Mouse (Mus musculus) CD4-positive helper T cell, adult 2 months (primary cell): Measurements from ENCODE around the gene Gm49510.

Experiments
- DNase-seq: peaks from one replicate; pipeline ENCODE4 v3.0.0-alpha.2; 2012; ENCODE audit warnings: low read depth, missing footprints, low spot score

Gm49510 gene

DNA sequence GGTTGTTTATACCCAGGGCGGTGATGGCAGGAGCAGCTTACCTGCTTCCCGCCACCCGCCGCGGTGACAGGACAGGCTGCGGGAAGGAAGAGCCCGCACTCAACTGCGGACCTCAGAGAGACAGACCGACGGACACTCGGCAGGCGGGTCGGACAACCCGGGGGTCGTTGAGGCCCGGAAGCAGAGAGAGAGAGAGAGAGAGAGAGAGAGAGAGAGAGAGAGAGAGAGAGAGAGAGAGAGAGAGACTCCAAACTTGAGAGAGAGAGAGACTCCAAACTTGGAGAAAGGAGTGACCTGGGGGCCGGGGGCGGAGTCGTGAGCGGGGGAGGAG, at the start of gene Gm49510:
Gene Gm49510, plus strand, starts transcription at position 259 of the 331 bp plus-strand sequence.
- DNase-seq, result no peak

- no peak for DNase-seq
These were observed 49.2 kb upstream of the Gm49510 start for GRCm38 (mm10) chr15:78850059-78850824.

DNA sequence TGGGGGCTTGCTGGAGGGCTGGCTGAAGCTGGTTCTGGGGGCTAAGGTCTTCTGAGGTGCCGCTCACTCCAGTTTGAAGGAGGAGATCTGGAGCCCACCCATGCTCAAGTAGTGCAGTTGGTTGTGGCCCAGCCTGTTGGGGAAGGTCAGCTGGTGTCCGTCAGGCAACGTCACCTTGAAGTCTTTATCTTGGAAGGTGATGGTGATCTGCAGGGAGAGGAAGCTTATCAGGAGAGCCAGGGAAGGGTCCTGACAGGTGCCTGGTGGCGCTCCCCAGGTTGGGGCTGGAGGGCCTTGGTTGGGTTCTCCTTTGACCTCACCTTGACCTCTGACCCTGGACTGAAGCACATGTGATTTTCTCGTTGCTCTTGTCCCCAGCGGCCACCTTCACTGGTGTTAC, 48.5 kb upstream of the Gm49510 start:
- no peak for DNase-seq

DNA sequence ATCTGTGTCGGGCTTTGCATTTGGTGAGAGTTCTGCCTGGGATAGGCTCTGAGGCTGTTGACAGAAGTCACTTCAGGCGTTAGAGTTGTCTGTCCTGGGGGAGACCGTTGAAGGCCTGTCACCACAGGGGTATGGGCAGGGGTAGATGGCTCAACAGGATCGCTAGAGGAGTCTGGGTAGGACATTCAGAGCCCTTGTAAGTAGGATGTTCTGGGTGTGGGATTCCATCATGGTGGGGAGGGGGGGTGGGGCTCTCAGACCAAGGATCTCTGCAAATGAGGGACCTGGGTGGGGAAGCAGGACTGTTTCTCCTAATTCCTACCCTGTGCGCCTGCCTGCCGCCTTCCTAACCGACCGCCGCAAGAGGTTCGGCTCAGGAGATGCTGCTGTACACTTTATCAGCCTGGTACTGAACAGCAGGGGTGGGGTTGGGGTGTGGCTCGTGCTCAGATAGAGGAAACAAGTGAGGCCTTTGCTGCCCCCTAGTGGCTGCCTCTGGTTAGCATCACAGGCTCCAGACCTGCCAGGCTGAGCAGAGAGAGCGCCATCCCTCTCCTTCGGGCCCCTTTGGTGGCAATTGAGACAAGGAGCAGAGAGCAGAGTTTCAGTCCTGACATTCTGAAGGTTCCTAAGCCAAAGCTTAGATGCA, 47.8 kb upstream of the Gm49510 start:
- peak; percentile 87 for DNase-seq

GRCm38 (mm10) chr15:78855303-78855965, 44.0 kb upstream of the Gm49510 start, which contains the start of gene Lgals2:
Gene Lgals2, minus strand, starts transcription at chr15:78855529.
- DNase-seq, result no peak

- no peak for DNase-seq
These were observed 42.5 kb upstream of the Gm49510 start for GRCm38 (mm10) chr15:78857009-78857408.

- no peak for DNase-seq
These were observed 40.2 kb upstream of the Gm49510 start for GRCm38 (mm10) chr15:78859311-78859710.

GRCm38 (mm10) chr15:78859714-78860113, 39.8 kb upstream of the Gm49510 start:
- no peak for DNase-seq

GRCm38 (mm10) chr15:78862280-78862679, 37.2 kb upstream of the Gm49510 start:
- no peak for DNase-seq

- no peak for DNase-seq
These were observed 36.3 kb upstream of the Gm49510 start for GRCm38 (mm10) chr15:78863154-78863553.

DNA sequence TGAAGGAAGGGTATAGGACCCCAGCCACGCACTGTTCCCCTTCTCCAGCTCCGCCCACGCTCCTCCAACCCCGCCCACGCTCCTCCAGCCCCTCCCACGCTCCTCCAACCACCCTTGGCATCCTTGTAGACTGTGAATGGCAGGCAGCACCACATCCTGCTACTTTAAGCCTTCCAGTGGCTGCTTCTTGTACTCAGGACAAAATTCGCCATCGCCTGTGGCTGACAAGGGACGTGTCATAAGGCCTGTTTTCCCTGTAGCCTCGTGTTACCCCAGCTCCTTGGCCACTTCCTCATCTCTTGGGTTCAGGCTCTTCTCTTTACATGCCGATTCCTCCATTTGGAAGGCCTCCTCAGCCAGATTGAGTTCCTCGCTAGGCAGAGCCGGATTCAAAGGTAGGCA, 35.6 kb upstream of the Gm49510 start:
- DNase-seq, result no peak

GRCm38 (mm10) chr15:78868398-78868797, 31.1 kb upstream of the Gm49510 start:
- DNase-seq, result no peak

- no peak for DNase-seq
These were observed 30.6 kb upstream of the Gm49510 start for GRCm38 (mm10) chr15:78868826-78869233.

GRCm38 (mm10) chr15:78869775-78870174, 29.7 kb upstream of the Gm49510 start:
- DNase-seq, result peak; percentile 70

- DNase-seq, result no peak
These were observed 27.4 kb upstream of the Gm49510 start for GRCm38 (mm10) chr15:78872021-78872608.

- no peak for DNase-seq
These were observed 25.5 kb upstream of the Gm49510 start for GRCm38 (mm10) chr15:78873803-78874435.

DNA sequence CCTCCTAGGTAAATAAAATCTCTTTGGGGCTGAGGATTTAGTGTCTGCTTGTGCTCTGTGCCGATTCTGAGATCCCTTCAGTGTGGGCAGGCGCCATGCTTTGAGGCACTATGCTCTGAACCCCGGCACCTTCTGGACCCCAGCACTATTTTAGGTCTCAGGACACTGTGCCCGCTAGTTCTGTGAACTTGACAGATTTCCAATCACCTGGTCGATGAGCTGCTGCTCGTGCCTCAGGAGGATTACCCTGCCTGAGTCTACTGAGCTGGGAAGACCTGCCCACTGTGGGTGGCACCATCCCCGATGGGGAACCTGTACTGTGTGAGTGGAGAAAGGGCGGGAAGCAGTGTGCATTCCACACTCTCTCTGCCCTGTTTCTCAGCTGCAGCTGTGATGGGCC, 24.5 kb upstream of the Gm49510 start:
- no peak for DNase-seq

DNA sequence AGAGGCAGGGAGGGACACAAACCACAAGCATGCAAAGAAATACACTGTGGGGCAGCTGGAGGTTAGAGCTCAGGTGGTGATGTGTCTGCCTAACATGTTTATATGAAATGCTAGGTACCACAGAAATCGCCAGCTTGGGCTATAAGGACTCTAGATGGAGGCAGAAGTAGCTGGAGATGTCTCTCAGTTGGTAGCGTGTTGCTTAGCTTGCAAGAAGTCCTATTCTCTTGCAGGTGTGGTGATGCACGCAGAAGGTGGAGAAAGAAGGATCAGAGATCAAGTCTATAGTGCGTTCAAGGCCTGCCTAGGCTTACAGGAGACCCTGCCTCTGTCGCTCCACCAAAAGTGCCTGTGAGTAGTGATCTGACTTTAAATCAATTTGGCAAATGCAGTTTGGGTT, 23.9 kb upstream of the Gm49510 start:
- DNase-seq, result no peak

GRCm38 (mm10) chr15:78876258-78876696, 23.2 kb upstream of the Gm49510 start:
- DNase-seq, result peak; percentile 71

DNA sequence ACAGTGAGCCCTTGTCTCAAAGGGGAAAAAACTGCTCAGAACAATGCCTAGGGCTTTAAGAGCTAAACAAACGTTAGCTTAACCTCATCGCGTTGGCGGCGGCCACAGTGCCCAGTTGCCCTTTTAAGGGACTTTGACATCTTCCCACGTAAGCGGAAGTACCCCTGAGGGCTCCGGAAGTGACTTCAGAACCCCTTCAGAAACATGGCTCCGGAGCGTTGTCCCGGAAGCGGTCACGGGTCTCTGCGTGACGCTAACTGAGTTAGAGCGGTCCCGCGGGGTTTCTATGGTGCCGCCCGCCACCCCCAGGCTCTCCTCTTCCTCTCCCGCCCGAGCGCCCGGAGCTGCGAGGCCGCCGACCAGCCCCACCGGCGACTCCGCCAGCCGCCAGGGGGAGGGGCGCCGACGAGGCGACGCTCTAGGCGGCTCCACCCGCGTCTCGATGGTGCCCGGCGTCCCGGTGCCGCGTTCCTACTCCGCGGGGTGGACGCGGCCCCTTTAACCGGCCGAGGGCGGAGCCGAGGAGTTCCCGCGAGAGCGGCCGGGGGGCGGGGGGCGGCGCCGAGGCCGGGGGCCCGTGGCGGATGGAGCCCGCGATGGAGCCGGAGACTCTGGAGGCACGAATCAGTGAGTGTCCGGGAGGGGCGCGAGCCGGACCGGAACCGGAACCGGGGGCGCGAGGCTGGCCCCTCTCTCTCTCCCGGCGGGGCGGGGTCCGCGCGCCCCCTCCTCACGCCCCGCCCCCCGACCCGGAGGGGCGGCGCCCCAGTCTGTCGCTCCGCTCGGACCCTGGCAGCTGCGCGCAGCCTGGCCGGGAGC, 22.3 kb upstream of the Gm49510 start, which contains the start of gene Gga1:
Gene Gga1, plus strand, starts transcription at position 200 of the 819 bp plus-strand sequence.
- peak; percentile 97 for DNase-seq
